Mouse (Mus musculus) megakaryocyte, embryonic 14.5 days (primary cell): ENCODE measurements around the gene Chrnd.

Experiments used
- FLI1 ChIP-seq: IDR thresholded peaks from 2 replicates; pipeline ENCODE4 v1.6.1; 2012; ENCODE audit warnings: low read length, inconsistent platforms, mixed read lengths
- GATA1 ChIP-seq: IDR thresholded peaks from 3 replicates; pipeline ENCODE4 v1.6.1; 2012; ENCODE audit warnings: mixed read lengths, low read length, inconsistent platforms, borderline replicate concordance

DNA sequence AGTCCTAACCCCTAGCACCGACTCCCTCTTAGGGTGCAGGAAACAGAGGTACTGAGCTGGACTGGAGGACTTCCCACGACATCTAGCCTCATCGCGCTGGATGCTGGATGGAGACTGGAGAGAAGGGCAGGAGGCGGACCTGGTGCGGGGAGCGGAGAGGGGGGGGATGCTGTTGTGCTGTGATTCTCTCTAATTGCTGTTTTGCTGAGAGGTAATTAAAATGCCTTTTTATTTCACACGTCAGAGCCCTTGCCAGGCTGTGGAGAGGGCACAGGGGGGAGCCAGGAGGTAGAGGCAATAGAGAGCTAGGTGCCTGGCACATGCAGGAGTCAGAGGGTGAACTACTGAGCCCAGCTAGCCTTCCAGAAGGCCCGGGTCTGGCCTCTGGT, 25.6 kb upstream of the Chrnd start:
- TF ChIP-seq GATA1 (no peak), FLI1 (no peak)
